Mouse (Mus musculus) E14TG2a.4 (cell line): ENCODE measurements around the gene Cacna1g.

Source experiments
- CTCF ChIP-seq: conservative IDR thresholded peaks from 2 replicates; pipeline ENCODE4 v1.5.1; 2014; ENCODE audit warnings: low read length
- NANOG ChIP-seq: IDR thresholded peaks from 2 replicates; pipeline ENCODE4 v1.6.1; 2014; ENCODE audit warnings: borderline replicate concordance, low read length, mixed read lengths
- POU5F1 ChIP-seq: IDR thresholded peaks from 2 replicates; pipeline ENCODE4 v1.6.1; 2014; ENCODE audit warnings: low read length, borderline replicate concordance

- TF ChIP-seq CTCF, result no peak
- no peak for TF ChIP-seq NANOG
- TF ChIP-seq POU5F1, result no peak
Observed at GRCm38 (mm10) chr11:94449886-94450285, 24.1 kb downstream of the Cacna1g start.
